Mouse (Mus musculus) spleen, adult 2 months (tissue): ENCODE results near the gene Zbtb20. TPM values are rescaled to one million over a fixed set of nuclear protein-coding genes. Genes with fewer than 3 reads are reported as not detected.

Experiments
- DNase-seq, 2 experiments: peaks; one replicate each; pipeline versions ENCODE4 v3.0.0 to v3.0.0-alpha.2; 2012 to 2021; ENCODE audit warnings: low spot score in 2 of 2, low read depth in 1 of 2
- H3K27ac ChIP-seq: fragments of 200-500 bp; 2 replicates; pipeline ENCODE4 v1.5.1; 2012; ENCODE audit warnings: low read length, inconsistent platforms; ENCODE audit not compliant: insufficient read depth
- H3K27me3 ChIP-seq: fragments of 200-500 bp; 2 replicates; pipeline ENCODE4 v1.6.1; 2012; ENCODE audit warnings: mild to moderate bottlenecking, moderate library complexity, low read length, inconsistent platforms; ENCODE audit not compliant: control insufficient read depth, insufficient read depth
- H3K36me3 ChIP-seq: fragments of 200-500 bp; 2 replicates; pipeline ENCODE4 v1.6.1; 2012; ENCODE audit warnings: mild to moderate bottlenecking, low read length, inconsistent platforms; ENCODE audit not compliant: control insufficient read depth, insufficient read depth
- H3K4me1 ChIP-seq: fragments of 200-500 bp; 2 replicates; pipeline ENCODE4 v1.6.1; 2011; ENCODE audit warnings: inconsistent platforms; ENCODE audit not compliant: control insufficient read depth, insufficient read depth, insufficient read length
- H3K4me3 ChIP-seq: fragments of 200-500 bp; 2 replicates; pipeline ENCODE4 v1.5.1; 2011; ENCODE audit warnings: mild to moderate bottlenecking, inconsistent platforms; ENCODE audit not compliant: insufficient read depth, insufficient read length; ENCODE audit errors: extremely low read depth
- CTCF ChIP-seq: fragments of 200-500 bp; IDR thresholded peaks from 2 replicates; pipeline ENCODE4 v1.5.1; 2011; ENCODE audit warnings: mild to moderate bottlenecking, inconsistent platforms; ENCODE audit not compliant: insufficient read depth, insufficient read length, insufficient replicate concordance; ENCODE audit errors: extremely low read depth
- POLR2A ChIP-seq: fragments of 200-500 bp; IDR thresholded peaks from 2 replicates; pipeline ENCODE4 v1.6.1; 2011; ENCODE audit warnings: low read depth, low read length, inconsistent platforms
- WGBS: fragments of 180-500 bp; shearing (Covaris S2); methylation state at CpG from one replicate; pipeline ENCODE4 v1.1.7; 2018; 5-methylcytosine and 5-hydroxymethylcytosine counted together
- polyA plus RNA-seq: library from polyadenylated mRNA; depleted of rRNA; stranded (reverse); fragments of >200 nt; gene quantifications from 2 replicates; pipeline ENCODE4 v1.2.3, GENCODE M21; 2012

The Zbtb20 gene
- polyA plus RNA-seq, 1 experiment, result 8.6 TPM

DNA sequence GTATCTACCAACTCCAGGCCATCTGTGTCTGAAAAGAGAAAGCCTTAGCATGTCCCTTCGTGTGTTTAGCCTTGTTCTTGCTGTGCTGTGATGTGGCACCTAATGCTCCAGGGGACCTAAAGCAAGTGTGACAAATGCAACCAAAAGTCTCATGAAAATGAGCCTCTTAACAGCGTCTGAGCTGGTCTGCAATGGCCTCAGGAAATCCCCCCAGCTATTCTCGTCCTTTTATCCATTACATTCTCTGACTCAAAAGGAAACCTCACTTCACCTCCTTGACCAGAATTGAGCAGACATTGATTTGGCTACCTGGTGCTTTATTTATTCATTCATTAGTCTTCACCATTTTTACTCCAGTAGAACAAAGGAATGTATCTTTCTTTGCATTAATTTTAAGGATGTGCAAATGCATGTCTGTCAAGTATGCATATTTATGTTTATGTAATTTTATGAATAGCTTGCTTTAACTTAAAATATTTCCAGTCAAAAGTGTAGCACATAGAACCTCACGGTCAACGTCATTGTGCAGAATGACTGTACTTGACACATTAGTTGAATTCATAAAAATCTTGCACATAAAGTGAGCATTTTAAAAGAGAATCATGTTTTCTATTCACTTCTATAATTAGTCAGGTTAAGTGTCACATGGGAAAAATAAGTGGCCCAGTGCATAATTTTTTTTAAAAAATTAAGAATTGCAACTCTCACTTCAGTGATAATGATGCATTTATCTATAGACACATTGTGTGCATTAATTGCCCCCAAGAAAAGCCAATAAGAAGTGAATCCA lies 618.1 kb downstream of the Zbtb20 start:
- Histone ChIP-seq H3K36me3 (no peaks in the 10 kb centered on the region), H3K4me1 (no peaks in the 10 kb centered on the region), H3K4me3 (no peak overlapping the region), H3K27me3 (no peaks in the 10 kb centered on the region), H3K27ac (no peak overlapping the region)
- WGBS, result 74% methylated on average over 5 of the region's 5 CpGs
- no peak for DNase-seq
- TF ChIP-seq POLR2A (no peak), CTCF (no peak)

DNA sequence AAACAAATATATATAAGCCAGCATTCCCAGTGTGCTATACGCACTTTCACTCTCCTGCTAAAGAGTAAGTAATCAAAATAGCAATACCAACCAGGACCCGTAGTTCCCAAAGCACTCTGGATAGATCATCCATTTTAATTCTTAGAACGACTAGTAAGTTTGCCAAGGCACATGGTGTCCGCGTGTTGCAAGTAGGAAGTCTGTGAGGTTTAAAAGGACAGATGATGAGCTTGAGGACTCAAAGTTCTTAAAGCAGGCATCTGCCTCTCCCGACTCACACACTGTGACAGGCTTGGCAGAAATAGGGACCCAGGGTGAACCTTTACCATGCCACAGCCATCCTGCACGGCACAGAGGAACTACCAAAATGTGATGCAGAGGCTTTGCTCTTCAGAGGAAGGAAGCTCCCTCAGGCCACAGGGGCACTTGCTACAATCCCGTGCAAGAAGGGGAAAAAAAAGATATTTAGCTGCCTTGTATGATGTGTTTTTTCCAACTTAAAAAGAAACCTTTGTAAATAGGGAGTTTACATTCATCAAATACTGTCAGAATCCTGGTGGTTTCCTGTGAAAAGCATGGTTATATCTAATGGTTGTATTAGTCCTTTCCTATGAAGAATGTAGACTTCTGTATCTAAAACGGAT lies 619.6 kb downstream of the Zbtb20 start:
- no peak overlapping the region for H3K4me3 ChIP-seq
- H3K36me3 ChIP-seq, result no peaks in the 10 kb centered on the region
- H3K4me1 ChIP-seq, result no peaks in the 10 kb centered on the region
- 70% methylated on average over 9 of the region's 9 CpGs for WGBS
- TF ChIP-seq POLR2A, result no peak
- TF ChIP-seq CTCF, result no peak
- no peak overlapping the region for H3K27ac ChIP-seq
- DNase-seq, result no peak
- H3K27me3 ChIP-seq, result no peaks in the 10 kb centered on the region

DNA sequence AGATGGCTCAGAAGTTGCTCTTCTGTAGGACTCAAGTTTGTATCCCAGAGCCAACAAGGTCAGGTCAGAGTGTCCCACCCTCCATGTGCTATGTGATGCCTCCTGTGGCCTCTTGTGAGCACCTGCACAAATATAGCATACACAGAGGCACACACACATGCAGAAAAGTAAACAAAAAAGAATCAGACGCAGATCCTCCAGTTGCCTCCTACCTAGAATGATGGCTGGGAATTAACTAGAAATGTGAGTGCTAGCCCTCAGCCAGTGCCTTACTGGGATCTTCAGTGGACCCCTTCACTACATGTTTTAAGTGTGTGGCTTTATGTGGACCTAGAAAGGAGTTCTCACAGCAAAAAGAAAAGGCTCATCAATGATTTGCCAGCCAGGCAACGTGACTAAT lies 621.4 kb downstream of the Zbtb20 start:
- H3K36me3 ChIP-seq, result no peaks in the 10 kb centered on the region
- no peaks in the 10 kb centered on the region for H3K27me3 ChIP-seq
- no peak overlapping the region for H3K27ac ChIP-seq
- H3K4me1 ChIP-seq, result no peaks in the 10 kb centered on the region
- TF ChIP-seq CTCF (no peak), POLR2A (no peak)
- H3K4me3 ChIP-seq, result no peak overlapping the region
- 95% methylated on average over 2 of the region's 2 CpGs for WGBS
- no peak for DNase-seq

DNA sequence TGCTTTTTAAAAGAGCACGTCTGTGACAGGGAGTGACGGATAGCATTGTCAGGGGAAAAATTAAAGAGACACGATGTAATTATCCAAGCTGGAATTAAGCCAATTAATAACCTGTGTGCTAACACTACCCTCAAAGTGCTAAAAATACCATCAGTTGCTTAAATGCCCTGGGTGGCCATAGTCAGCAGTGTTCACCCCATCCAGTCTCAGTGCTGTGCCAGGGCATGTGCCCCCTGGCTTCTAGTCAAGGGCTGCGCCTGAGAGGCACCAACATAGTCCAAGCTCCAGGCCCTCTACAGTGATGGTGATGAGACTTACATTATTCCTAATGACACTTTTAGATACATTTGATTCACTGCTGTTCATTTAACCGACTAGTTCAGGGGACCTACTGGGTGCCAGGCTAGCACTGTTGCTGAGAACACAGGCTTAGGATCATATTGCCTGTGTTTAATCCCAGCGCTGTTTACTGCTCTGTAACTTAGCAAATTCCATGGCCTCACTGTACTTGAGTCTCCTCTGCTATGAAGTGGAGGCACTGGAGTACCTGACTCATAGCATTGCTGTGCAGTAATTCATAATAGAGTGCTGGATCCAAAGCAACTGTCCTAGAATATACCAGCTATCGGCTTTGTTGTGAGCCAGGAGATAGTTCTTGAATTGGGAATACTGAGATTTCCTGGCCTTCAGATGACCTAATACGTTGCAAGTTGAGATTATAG lies 624.6 kb downstream of the Zbtb20 start:
- TF ChIP-seq CTCF (no peak), POLR2A (no peak)
- no peak for DNase-seq
- H3K4me3 ChIP-seq, result no peak overlapping the region
- no peaks in the 10 kb centered on the region for H3K4me1 ChIP-seq
- no peaks in the 10 kb centered on the region for H3K27me3 ChIP-seq
- no peaks in the 10 kb centered on the region for H3K36me3 ChIP-seq
- no peak overlapping the region for H3K27ac ChIP-seq
- WGBS, result 85% methylated on average over 8 of the region's 8 CpGs

DNA sequence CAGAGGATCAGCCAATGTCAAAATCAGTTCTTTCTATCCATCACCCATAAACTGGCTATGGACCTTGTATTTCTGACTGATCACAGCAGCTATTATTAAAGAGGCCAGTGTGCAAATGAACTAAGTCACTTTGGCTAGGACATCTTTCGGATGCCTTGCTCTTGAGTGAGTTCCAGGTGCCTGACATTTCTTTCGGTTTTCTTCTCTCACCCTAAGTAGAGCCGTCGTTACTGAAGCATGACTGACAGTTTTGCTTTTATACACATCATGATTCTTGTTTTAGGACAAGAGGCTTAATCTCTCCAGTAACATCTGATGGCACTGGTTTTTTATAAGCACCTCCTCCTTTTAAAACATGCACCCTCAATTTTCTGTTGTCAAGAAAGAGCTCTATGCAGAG lies 625.6 kb downstream of the Zbtb20 start:
- WGBS, result 72% methylated on average over 4 of the region's 4 CpGs

DNA sequence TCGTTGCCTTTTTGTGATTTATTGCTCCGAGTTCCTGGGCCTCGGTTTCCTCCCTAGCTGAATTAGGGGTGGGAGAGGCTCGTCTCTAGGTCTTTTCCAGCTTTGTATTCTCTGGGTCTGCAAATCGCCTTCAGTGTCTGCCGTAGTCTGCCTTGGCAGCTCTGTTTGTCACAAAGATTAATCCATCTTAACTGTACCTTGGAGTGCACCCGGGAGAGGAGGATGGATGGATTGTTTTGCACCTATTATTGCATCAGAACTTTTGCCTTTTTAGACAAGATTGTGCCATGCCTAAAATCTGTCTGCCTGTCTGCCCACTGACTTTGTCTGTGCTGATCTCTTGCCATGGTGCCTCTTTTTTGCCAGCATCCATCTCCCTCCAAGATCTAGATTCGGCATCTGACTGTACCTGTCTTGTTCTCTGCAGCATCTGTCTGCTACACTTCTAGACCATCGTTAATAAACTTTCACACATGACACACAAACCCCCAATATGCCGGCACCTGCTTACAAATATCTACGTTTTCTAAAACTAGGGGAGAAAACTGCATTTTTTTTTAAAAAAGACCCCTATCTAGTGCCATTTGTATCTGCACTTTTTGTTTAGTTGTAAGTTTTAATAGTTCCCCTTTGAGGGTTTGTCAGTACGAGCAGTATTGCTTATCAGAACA lies 626.8 kb downstream of the Zbtb20 start:
- DNase-seq, result no peak
- H3K27me3 ChIP-seq, result no peaks in the 10 kb centered on the region
- TF ChIP-seq POLR2A (no peak), CTCF (no peak)
- peaks cover 5% of the 10 kb centered on the region; the same call in 1 of the 2 replicates for H3K4me1 ChIP-seq
- H3K4me3 ChIP-seq, result no peak overlapping the region
- 74% methylated on average over 12 of the region's 12 CpGs for WGBS
- no peaks in the 10 kb centered on the region for H3K36me3 ChIP-seq
- no peak overlapping the region for H3K27ac ChIP-seq

More for the DNA sequence above, 625.6 kb downstream of the Zbtb20 start:
- Histone ChIP-seq H3K4me1 (peaks cover 3% of the 10 kb centered on the region; the same call in 1 of the 2 replicates), H3K4me3 (no peak overlapping the region), H3K27me3 (no peaks in the 10 kb centered on the region), H3K27ac (no peak overlapping the region), H3K36me3 (no peaks in the 10 kb centered on the region)
- DNase-seq, result no peak
- TF ChIP-seq POLR2A (no peak), CTCF (no peak)
